Mouse (Mus musculus): ENCODE results near the gene Ndufa3.
"Not testable (repeated sequence)": the region's sequence is repeated elsewhere in the genome, so short reads cannot be mapped to it uniquely, and the experiment has no call there.

The Ndufa3 gene

GRCm38 (mm10) chr7:3617242-3617995 lies at the start of gene Ndufa3:
TSS of gene Ndufa3 (plus strand) at chr7:3617373.
- peak; percentile 79 for DNase-seq (ENCODE audit: low read depth, low spot score)

DNA sequence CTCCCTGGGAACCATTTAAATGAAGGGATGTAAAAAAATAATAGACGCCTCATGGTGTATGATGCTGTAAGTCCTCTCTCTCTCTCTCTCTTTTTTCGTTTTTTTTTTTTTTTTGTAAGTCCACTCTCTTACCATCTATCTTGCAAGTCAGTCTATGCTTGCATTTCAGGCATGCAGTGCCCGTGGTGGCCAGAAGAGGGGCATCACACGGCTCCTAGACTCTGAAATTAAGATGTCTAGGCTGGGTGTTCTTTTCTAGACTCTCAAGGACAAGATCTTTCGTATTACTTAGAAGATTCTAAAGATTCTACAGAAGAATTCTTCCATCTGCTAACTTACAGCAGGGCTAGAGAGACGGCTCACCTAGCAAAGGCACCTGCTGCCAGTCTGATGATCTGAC lies 47.4 kb upstream of the Ndufa3 start:
- DNase-seq (ENCODE audit: low read depth, low spot score): no peak

DNA sequence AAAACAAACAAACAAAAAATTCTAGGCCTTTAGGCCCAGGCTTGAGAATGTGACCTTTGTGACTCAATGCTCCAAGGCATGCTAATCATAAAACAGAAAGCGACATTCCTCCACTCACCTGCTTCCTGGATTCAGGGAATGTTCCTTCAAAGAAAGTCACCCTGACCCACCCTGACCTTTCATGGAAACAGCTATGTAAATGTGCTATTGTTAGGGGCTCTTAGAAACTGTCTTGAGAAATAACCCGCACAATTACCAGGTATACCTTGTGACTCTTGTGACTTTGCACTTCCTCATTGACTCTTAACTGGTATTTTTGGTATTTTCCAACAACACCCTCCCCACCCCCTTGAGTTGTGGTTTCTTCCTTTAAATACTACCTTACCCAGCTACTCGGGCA lies 46.6 kb upstream of the Ndufa3 start:
- DNase-seq (ENCODE audit: low read depth, low spot score): not testable (repeated sequence)

DNA sequence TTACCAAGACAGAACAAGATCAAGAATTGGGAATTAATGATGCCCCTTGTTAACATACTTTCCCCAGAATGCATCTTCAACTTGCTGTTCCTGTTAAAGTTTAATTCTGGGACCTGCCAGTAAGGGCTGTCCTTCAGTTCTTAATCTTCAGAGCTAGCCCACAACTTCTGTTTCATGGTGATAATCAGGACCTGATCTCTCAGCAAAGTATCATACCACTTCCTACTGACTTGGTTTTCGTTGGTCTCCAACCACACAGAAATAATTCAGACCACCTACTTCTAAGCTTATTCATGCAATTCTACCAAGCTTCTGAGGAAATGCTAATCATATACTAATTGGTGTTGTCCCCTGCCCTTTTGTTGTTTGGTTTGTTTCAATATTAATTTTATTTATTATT lies 45.3 kb upstream of the Ndufa3 start:
- DNase-seq (ENCODE audit: low read depth, low spot score): no peak

DNA sequence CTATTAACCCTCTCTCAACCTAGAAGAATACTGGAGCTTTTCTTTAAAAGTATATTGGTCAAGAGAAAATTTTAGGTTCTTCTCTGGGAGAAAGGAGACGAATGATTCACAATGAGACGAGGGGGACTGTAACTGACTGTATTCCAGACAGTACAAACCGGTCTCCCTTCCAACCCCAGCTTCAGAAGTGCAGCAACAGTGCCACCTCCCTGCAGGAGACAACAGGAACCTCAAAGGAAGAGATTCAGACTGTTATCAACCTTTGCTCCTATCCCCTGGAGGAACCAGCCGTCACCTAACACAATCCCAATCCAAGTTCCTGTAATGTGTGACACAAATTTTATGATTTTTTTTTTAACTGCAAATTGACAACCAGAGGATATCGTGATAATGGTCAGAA lies 43.0 kb upstream of the Ndufa3 start:
- DNase-seq (ENCODE audit: low read depth, low spot score): no peak

DNA sequence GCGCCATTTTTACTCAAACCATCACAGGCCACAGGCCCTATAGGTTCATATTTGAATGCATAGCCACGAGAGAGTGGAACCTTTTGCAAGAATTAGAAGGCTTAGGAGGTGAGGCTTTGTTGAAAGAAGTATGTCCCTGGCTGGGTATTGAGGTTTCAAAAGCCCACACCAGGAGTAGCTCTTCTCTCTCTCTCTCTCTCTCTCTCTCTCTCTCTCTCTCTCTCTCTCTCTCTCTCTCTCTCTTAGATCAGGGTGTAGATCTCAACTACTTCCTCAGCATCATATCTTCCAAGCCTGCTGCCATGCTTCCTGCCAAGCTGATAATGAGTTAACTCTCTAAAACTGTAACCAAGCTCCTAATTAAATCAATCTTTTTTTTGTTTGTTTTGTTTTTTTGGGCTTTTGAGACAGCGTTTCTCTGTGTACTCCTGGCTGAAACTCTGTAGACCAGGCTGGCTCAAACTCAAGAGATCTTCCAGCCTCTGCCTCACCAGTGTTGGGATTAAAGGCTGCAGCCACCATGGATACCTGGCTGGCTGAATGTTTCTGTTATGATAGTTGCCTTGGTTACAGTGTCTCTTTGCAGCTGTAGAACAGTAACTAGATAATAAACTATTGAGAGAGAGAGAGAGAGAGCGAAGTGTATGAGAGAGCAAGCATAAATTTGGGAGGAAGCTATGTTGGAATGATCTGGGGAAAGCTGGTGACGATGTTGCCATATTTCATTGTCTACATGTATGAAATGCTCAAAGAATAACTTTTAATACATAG lies 40.6 kb upstream of the Ndufa3 start:
- no peak for DNase-seq (ENCODE audit: low read depth, low spot score)

DNA sequence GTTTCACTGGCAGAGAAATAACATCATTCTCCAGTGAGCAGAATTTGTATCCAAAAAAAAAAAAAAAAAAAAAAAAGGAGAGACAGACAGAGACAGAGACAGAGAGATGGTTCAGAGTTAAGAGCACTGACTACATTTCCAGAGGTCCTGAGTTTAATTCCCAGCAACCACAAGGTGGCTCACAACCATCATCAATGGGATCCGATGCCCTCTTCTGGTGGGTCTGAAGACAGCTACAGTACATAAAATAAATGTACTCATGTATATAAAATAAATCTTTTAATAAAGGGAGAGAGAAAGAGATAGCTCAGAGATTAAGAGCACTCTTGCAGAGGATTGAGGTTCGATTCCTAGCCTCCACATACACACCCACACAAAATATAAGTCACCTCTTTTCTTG lies 39.0 kb upstream of the Ndufa3 start:
- no peak for DNase-seq (ENCODE audit: low read depth, low spot score)

GRCm38 (mm10) chr7:3578952-3579546 lies 38.1 kb upstream of the Ndufa3 start:
- DNase-seq (ENCODE audit: low read depth, low spot score): no peak

GRCm38 (mm10) chr7:3580029-3580428 lies 37.1 kb upstream of the Ndufa3 start:
- no peak for DNase-seq (ENCODE audit: low read depth, low spot score)

- DNase-seq (ENCODE audit: low read depth, low spot score): no peak
Observed at GRCm38 (mm10) chr7:3585763-3586162, 31.4 kb upstream of the Ndufa3 start.

DNA sequence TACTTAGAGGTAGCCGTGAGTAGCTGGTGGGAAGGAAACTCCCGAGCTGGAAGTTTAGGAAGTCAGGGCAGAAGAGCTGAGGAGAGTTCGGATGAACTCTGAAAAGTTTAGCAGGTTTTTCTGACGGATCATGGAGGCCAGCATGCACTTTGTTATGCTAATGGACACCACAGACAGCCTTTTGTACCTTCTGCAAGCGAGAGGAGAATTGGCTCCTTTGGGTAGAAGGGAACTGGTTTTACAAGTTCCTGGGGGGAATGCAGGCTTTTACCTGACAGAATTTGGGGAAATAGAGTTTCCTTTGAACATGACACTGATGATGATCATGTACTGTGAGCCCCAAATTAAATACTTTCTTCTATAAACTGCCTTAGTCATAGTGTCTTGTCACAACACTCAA lies 30.9 kb upstream of the Ndufa3 start:
- DNase-seq (ENCODE audit: low read depth, low spot score): no peak

DNA sequence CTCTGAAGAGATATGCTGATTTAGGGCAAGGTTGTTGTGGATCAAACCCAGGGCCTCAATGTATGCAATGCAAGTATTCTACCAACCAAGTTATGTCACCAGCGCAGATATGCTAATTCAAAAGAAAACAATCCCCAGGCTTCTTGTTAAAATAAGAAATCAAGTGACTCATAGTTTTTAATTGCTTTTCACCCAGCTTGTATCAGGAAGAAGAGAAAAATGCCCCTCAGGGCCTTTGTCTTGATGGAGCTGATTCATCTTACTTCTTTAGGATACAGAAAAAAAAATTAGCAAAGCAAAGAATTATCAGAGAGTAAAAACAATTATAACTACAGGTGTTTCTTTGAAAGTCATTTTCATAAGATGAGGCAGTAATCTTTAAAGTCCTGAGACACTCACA lies 29.9 kb upstream of the Ndufa3 start:
- DNase-seq (ENCODE audit: low read depth, low spot score): no peak

GRCm38 (mm10) chr7:3590550-3590949 lies 26.6 kb upstream of the Ndufa3 start:
- DNase-seq (ENCODE audit: low read depth, low spot score): no peak

DNA sequence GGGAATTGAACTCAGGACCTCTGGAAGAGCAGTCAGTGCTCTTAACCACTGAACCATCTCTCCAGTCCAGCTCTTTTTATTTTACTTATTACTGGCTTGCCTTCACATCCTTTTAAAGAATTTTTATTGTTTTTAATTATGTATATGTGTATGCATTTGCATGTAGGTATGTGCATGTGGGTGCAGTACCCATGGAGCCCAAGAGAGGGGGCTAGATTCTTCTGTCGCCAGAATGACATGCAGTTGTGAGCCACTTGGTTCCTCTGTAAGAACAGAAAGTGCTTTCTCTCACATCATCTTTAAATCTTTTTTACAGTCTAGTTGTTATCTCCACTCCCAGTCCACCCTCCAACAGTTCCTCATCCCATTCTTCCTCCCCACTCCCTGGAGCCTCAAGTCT lies 25.6 kb upstream of the Ndufa3 start:
- DNase-seq (ENCODE audit: low read depth, low spot score): no peak

GRCm38 (mm10) chr7:3593855-3594254 lies 23.3 kb upstream of the Ndufa3 start:
- DNase-seq (ENCODE audit: low read depth, low spot score): no peak

GRCm38 (mm10) chr7:3594686-3595085 lies 22.5 kb upstream of the Ndufa3 start:
- no peak for DNase-seq (ENCODE audit: low read depth, low spot score)

DNA sequence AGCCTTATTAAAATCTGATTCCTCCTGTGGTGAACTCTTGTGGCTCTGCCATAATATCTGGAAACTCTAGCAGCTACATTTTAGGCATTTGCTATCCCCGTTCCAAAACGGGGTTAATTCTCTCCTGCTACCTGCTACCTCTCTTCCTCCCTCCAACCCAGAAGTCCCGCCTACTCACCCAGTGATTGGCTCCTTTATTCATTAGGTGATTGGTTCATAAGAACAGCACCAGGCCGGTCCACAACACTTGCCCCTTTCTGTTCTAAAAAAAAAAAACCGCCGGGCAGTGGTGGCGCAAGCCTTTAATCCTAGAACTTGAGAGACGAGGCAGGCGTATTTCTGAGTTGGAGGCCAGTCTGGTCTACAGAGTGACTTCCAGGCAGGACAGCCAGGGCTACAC lies 22.0 kb upstream of the Ndufa3 start:
- no peak for DNase-seq (ENCODE audit: low read depth, low spot score)

GRCm38 (mm10) chr7:3597755-3598154 lies 19.4 kb upstream of the Ndufa3 start:
- not testable (repeated sequence) for DNase-seq (ENCODE audit: low read depth, low spot score)

DNA sequence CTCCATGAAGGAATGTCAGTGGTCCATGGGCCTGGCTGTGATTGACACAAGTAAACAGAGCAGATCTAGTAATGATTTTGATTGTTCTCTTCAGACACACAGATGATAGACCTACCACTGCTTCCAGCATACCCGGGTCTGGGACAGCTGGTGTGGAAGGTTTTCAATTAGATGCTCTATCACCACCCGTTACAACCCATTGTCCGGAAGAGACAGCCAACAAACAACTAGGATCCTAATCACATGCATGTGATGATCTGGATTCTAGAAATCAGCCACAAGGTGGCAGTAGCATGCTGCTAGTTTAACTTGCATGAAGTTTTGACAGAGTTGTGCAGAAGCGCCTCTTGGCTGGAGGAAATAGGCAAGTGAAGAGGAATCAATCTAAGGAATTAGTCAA lies 16.1 kb upstream of the Ndufa3 start:
- DNase-seq (ENCODE audit: low read depth, low spot score): peak; percentile 44

GRCm38 (mm10) chr7:3606798-3607197 lies 10.4 kb upstream of the Ndufa3 start:
- no peak for DNase-seq (ENCODE audit: low read depth, low spot score)

DNA sequence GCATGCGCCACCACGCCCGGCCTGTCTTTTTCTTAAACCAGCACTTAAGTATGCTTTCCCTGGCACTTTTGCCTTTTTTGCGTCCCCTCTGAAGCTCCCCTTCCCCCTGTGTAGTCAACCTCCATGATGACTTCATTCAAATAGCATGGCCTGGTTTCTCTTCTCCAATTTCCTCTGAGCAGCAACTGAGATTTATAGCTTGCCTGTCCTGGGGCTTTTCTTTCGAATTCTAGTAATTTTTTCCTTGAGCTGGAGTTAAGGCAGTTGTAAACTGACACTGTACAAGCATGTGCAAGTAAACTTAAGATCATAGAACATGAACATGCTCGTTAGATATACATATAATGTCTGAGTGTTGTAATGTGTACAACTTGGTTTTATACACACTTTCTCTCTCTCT lies 9.8 kb upstream of the Ndufa3 start:
- DNase-seq (ENCODE audit: low read depth, low spot score): no peak

DNA sequence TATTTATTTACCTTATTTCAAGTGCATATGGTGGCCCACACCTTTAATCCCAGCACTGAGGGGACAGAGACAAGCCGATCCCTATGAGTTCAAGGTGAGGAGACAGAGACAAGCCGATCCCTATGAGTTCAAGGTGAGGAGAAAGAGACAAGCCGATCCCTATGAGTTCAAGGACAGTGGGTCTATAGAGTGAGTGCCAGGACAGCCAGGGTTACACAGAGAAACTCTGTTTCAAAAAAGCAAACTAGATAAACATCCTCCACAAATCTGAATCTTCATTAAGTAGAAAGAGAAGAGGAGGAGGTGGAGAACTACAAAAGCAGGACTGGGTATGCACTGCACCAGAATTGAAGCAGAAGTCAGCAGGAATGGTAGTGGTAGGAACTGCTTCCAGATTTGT lies 8.5 kb upstream of the Ndufa3 start:
- DNase-seq (ENCODE audit: low read depth, low spot score): no peak

DNA sequence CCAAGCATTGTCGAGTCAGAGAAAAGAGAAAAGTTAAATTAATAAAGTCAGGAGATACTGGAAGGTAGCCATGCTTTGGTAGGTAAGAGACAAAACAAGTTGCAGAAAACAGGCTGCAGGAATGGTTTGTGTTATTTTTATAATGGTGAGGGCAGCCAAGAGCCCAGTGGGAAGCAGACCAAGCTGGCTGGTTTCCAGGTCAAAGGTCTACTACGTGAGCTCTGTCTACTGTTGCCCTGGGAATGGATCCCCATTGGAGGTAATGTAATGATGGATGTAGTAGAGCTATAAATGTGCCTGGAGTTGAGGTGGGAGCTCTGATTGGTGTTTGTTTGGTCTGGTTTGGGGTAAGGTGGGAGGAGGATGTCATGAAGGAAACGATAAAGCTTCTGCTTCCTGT lies 8.1 kb upstream of the Ndufa3 start:
- no peak for DNase-seq (ENCODE audit: low read depth, low spot score)
